Mouse (Mus musculus) c-Kit-positive CD71-positive TER-119-positive erythroid progenitor cells, embryonic 14.5 days (primary cell): ENCODE results near the gene Foxp1.

Experiments used
- DNase-seq: peaks from one replicate; pipeline ENCODE4 v3.0.0-alpha.2; 2013; ENCODE audit warnings: low spot score

The Foxp1 gene

GRCm38 (mm10) chr6:99020570-99021444 lies 501.7 kb downstream of the Foxp1 start:
- no peak for DNase-seq

GRCm38 (mm10) chr6:99019716-99020115 lies 502.8 kb downstream of the Foxp1 start:
- DNase-seq: no peak

GRCm38 (mm10) chr6:99019266-99019665 lies 503.3 kb downstream of the Foxp1 start:
- DNase-seq: no peak

GRCm38 (mm10) chr6:99013866-99014502 lies 508.5 kb downstream of the Foxp1 start:
- DNase-seq: no peak

DNA sequence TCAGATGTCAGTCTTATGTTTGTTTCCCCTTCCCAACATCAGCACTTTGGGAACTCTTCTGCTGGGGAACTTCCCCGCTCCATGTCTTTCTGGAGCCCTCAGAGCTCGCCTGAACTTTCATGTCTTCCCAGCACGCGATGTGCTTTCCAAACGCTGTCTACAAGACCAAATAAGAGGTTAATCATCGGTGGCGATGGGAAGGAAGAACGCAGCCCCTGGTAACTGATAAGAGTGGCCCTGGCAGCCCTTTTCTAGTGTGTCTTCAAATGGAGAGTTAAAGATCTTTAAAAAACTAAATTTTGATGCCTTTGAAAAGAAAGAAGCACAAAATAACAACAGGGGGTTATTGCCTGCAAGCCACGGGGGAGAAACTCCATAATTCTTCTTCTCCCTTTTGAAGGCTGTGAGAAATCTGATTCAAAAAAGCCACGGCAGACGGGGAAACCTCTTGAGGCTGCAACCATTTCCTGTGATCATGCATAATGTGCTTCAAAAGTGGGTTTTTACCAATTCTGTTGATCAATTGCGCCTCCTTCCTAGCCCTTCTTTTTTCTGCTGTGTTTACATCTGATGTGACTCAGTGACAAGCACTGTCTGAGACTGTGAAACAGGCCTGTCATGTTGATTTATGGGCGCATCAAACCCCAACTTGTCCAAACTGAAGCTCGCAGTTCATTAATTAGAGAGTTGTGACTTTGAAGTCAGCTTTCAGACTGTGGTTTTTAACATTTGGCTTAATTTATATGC lies 509.2 kb downstream of the Foxp1 start:
- DNase-seq: no peak

GRCm38 (mm10) chr6:99011895-99012584 lies 510.5 kb downstream of the Foxp1 start:
- DNase-seq: no peak

GRCm38 (mm10) chr6:99009771-99010170 lies 512.8 kb downstream of the Foxp1 start:
- DNase-seq: no peak

DNA sequence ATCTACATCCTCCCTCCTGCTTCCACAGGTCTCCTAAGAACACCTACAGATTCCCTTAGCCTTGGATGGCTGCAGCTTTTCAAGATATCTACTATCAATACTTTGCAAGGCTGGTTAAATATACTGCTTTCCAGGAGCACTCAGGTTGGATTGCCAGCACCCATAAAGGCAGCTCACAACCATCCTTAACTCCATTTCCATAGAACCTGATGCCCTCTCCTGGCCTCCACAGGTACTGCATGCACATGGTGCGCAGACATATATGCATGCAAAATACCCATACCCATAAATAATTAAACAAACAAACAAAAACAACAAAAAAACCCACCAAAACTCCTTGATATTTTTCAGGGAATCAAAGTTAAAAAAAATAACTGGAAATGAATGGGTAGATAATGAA lies 514.0 kb downstream of the Foxp1 start:
- no peak for DNase-seq

DNA sequence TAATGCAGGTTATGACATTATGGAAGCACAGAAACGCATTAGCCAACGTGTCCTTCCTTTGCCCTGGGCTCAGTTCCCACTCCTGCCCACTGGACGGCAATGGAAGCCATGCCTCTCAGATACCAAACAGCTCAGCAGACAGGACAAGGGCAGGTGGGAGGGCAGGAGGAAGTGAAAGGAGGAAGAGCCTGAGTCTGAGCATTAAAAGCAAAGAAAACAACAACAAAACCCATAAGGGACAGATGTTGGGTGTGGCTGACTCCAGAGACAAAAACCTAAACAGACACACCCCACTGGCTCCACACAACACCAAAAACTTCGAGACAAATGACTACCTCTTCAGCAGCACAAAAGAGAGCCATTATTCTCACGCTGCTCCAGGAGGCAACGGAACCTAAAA lies 515.0 kb downstream of the Foxp1 start:
- no peak for DNase-seq

GRCm38 (mm10) chr6:99004255-99004997 lies 518.1 kb downstream of the Foxp1 start:
- no peak for DNase-seq

DNA sequence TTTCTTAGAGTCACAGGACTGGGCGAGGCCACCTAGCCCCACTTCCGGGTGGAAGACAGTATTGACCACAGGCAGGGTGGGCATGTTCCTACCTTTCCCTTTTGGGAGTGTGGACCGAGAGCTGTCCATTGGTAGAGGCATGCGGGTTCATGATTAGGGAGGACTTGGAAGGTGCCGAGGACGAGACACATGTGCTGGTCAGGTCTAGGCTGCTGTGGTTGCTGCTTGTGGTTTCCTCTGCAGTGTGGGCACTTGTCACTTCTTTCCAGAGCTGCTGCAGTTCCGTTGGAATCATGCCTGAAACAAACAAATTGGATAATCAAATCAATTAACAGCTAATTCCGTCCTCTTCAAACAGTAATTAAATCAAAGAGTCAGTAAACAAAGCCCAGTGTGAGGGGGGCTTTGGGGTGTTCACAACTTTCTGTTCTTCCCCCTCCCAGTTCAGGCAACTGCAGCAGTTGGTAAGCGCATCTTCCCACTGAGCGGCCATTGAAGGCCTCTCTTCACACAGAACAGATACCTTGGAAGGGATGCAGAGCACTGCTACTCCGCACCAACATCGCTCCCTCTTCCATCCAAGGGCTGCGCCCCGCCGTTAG lies 519.3 kb downstream of the Foxp1 start:
- no peak for DNase-seq

GRCm38 (mm10) chr6:99001637-99002036 lies 520.9 kb downstream of the Foxp1 start:
- DNase-seq: no peak

DNA sequence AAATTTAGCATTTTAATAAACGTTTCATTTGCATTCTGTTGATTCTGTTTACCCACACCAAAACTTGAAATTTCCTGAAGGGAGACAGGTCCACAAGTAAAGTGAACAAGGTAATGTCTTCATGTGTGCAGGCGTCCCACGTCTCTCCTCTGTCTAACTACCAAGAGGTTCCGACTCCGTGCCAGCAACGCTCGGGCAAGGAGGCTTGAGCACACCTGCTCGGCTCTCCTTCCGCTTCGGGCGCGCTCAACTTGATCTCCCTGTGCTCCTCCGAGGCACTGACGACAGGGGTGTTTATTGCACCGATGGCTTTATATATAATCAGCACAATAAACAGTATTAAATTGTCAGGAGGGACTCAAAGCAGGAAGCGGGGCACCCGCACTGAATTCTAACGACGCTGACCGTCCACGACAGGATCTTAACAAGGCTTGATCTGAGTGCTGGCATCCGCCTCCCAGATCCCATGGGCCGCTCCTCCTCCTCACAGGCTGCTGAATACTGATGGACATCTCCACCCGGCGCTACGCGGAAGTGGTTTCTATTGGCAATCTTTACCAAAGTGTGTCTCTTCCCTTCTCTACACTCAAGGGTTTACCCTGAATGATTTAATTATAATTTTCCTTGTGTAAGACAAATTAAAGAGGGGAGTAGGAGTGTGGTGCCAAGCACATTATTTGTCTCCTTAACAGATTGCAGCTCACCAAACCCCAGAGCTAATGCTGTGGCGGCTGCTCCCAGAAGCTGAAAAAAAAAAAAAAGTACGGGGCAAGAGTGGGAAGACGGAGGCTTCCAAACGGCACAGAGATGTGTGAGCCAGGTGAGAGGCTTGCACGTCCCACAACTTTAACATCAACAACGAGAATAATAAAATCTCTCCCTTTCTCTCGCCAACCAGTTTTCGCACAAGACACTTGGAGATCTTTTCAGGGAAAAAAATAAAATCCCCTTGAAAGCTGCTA lies 523.3 kb downstream of the Foxp1 start:
- no peak for DNase-seq

DNA sequence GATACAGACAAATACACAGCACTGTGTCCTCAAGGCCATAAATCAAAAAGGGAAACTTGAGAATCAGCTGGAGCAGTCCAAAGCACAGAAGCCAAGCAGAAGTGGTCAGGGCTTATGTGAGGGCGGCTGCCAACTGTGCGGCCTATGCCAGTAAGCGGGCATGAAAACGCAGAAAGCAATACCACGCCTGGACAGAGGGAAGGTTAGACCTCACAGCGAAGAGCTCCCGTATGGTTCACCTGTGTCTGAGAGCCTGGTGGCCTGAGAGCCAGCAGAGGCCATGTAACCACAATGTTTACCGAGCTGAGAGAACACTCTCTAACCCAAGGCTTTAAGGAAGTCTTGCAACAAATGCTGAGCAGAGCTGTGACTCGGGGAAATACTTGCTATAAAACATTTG lies 524.8 kb downstream of the Foxp1 start:
- DNase-seq: no peak

DNA sequence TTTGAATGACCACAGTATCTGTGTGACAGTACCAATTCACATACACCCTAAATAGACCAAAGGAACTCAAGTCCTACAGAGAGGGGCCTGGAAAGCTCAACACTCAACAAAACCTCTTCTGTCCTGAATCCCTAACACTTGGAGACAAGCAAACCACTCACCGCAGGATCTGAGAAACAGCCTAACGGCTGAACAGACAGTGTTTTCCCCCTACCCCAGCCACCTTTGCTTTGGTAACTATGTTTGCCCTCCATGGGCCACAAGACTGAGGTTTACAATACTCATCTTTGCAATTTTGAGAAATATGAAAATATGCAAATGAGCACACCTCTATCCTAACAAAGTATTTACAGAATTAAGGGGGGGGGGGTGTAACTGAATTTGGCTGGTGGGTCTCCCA lies 525.7 kb downstream of the Foxp1 start:
- DNase-seq: no peak

- DNase-seq: no peak
These were observed 526.2 kb downstream of the Foxp1 start for GRCm38 (mm10) chr6:98996346-98996745.

- DNase-seq: no peak
These were observed 526.8 kb downstream of the Foxp1 start for GRCm38 (mm10) chr6:98995681-98996080.

GRCm38 (mm10) chr6:98994902-98995301 lies 527.6 kb downstream of the Foxp1 start:
- DNase-seq: no peak

- no peak for DNase-seq
These were observed 528.3 kb downstream of the Foxp1 start for GRCm38 (mm10) chr6:98994104-98994787.
